Mouse (Mus musculus): ENCODE measurements at regions not wholly inside any gene's neighbourhood (a gene's known extent, or its start where the extent isn't known, plus 50 kb on each side); places are given as distances from the start of the nearest gene placed in this dataset.

- no peak for ATAC-seq
- Histone ChIP-seq H3K9ac (replicated peaks; ENCODE audit: low read depth, low read length) (no peak overlapping the region), H3K9me3 (ENCODE audit: control insufficient read depth, low read length) (no peaks in the 10 kb centered on the region), H3K4me1 (replicated peaks; ENCODE audit: control insufficient read depth, insufficient read depth, low read length) (no peaks in the 10 kb centered on the region), H3K4me2 (ENCODE audit: low read length) (no peak overlapping the region), H3K27me3 (replicated peaks; ENCODE audit: control insufficient read depth, insufficient read depth, low read length) (no peaks in the 10 kb centered on the region), H3K36me3 (ENCODE audit: control insufficient read depth, insufficient read depth) (no peaks in the 10 kb centered on the region), H3K4me3 (replicated peaks; ENCODE audit: low read length) (no peak overlapping the region), H3K27ac (ENCODE audit: low read length) (no peak overlapping the region)
- 24% methylated on average over 4 of the region's 4 CpGs for WGBS
Observed at GRCm38 (mm10) chr15:64578991-64579390, 238.5 kb upstream of the Gm21798 start.

DNA sequence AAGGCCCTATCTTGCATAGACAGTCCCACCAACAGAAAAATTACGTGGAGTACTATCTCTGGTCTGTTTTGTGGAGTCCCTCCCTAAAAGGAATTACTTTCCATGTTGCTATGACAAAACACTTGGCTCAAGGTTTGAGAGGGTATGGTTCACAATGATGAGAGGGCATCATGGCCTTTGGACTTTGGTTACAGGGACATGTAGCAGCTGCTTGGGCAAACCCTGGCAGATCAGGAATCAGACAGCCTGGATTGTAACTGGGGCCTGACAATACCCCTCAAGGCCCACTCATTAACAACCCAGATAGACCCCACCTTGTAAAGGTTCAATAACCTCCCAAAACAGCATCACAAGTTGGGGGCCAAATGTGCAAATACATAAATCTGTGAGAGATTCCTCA is 237.0 kb upstream of the Gm21798 start:
- H3K4me3 ChIP-seq (replicated peaks; ENCODE audit: low read length): no peak overlapping the region
- no peak overlapping the region for H3K9ac ChIP-seq (replicated peaks; ENCODE audit: low read depth, low read length)
- no peaks in the 10 kb centered on the region for H3K36me3 ChIP-seq (ENCODE audit: control insufficient read depth, insufficient read depth)
- no peaks in the 10 kb centered on the region for H3K4me1 ChIP-seq (replicated peaks; ENCODE audit: control insufficient read depth, insufficient read depth, low read length)
- H3K27ac ChIP-seq (ENCODE audit: low read length): no peak overlapping the region
- ATAC-seq: no peak
- H3K27me3 ChIP-seq (replicated peaks; ENCODE audit: control insufficient read depth, insufficient read depth, low read length): no peaks in the 10 kb centered on the region
- H3K4me2 ChIP-seq (ENCODE audit: low read length): no peak overlapping the region
- H3K9me3 ChIP-seq (ENCODE audit: control insufficient read depth, low read length): no peaks in the 10 kb centered on the region
- 66% methylated on average over 1 of the region's 1 CpGs for WGBS

GRCm38 (mm10) chr15:64581046-64581445 is 236.4 kb upstream of the Gm21798 start:
- no peak overlapping the region for H3K9ac ChIP-seq (replicated peaks; ENCODE audit: low read depth, low read length)
- H3K27ac ChIP-seq (ENCODE audit: low read length): no peak overlapping the region
- H3K27me3 ChIP-seq (replicated peaks; ENCODE audit: control insufficient read depth, insufficient read depth, low read length): no peaks in the 10 kb centered on the region
- WGBS: 94% methylated on average over 5 of the region's 5 CpGs
- no peak overlapping the region for H3K4me2 ChIP-seq (ENCODE audit: low read length)
- no peaks in the 10 kb centered on the region for H3K4me1 ChIP-seq (replicated peaks; ENCODE audit: control insufficient read depth, insufficient read depth, low read length)
- no peak overlapping the region for H3K4me3 ChIP-seq (replicated peaks; ENCODE audit: low read length)
- no peak for ATAC-seq
- H3K36me3 ChIP-seq (ENCODE audit: control insufficient read depth, insufficient read depth): no peaks in the 10 kb centered on the region
- no peaks in the 10 kb centered on the region for H3K9me3 ChIP-seq (ENCODE audit: control insufficient read depth, low read length)

DNA sequence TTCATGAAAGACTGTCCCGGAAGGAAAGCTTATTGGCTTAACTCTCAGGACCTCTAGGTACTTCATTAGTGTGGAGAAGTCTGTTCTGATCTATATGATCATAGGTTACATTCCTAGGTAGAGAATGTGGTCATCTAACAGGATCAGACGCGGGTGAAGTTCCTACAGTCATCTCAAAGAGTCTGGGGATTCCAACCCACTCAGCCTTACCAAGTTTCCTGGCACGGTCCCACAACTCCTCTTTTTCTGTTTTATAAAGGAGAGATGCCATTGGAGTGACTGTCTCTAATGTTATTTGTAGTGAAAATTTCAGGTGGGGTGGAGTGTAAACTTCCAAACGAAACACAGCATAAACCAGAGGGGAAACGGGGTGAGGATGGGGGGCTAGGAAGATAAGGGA is 233.4 kb upstream of the Gm21798 start:
- H3K4me2 ChIP-seq (ENCODE audit: low read length): no peak overlapping the region
- no peaks in the 10 kb centered on the region for H3K27me3 ChIP-seq (replicated peaks; ENCODE audit: control insufficient read depth, insufficient read depth, low read length)
- H3K4me3 ChIP-seq (replicated peaks; ENCODE audit: low read length): no peak overlapping the region
- H3K36me3 ChIP-seq (ENCODE audit: control insufficient read depth, insufficient read depth): no peaks in the 10 kb centered on the region
- no peaks in the 10 kb centered on the region for H3K9me3 ChIP-seq (ENCODE audit: control insufficient read depth, low read length)
- 92% methylated on average over 6 of the region's 6 CpGs for WGBS
- ATAC-seq: no peak
- no peaks in the 10 kb centered on the region for H3K4me1 ChIP-seq (replicated peaks; ENCODE audit: control insufficient read depth, insufficient read depth, low read length)
- no peak overlapping the region for H3K27ac ChIP-seq (ENCODE audit: low read length)
- H3K9ac ChIP-seq (replicated peaks; ENCODE audit: low read depth, low read length): no peak overlapping the region

DNA sequence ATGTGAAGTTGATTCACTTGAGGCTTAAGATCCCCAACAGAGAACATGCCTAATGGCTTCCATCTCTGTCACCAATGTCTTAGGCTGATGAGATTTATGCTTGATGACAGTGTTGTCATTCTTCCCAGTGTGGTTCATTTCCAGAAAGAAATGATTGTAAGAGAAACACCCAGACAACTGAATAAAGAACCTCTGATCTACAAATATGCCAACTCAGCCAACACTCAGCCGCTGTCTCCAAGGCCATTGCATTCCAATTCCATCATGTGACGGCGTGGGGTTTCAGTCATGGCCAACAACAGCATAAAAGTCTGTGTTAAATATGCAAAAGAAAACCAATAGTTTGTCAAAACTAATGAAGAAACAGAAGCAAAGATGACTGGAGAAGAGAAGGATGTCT is 230.7 kb upstream of the Gm21798 start:
- H3K27me3 ChIP-seq (replicated peaks; ENCODE audit: control insufficient read depth, insufficient read depth, low read length): no peaks in the 10 kb centered on the region
- WGBS: 95% methylated on average over 3 of the region's 3 CpGs
- no peak overlapping the region for H3K4me3 ChIP-seq (replicated peaks; ENCODE audit: low read length)
- no peaks in the 10 kb centered on the region for H3K36me3 ChIP-seq (ENCODE audit: control insufficient read depth, insufficient read depth)
- ATAC-seq: no peak
- H3K9ac ChIP-seq (replicated peaks; ENCODE audit: low read depth, low read length): no peak overlapping the region
- H3K9me3 ChIP-seq (ENCODE audit: control insufficient read depth, low read length): no peaks in the 10 kb centered on the region
- H3K27ac ChIP-seq (ENCODE audit: low read length): no peak overlapping the region
- H3K4me1 ChIP-seq (replicated peaks; ENCODE audit: control insufficient read depth, insufficient read depth, low read length): 0 out of 2 replicates have a peak, but pooled peaks cover 5% of the 10 kb centered on the region
- H3K4me2 ChIP-seq (ENCODE audit: low read length): no peak overlapping the region

GRCm38 (mm10) chr15:64590092-64590881 is 227.2 kb upstream of the Gm21798 start:
- peak; percentile 71 for ATAC-seq
- WGBS: 59% methylated on average over 1 of the region's 1 CpGs

GRCm38 (mm10) chr15:64613503-64613902 is 204.0 kb upstream of the Gm21798 start:
- no peaks in the 10 kb centered on the region for H3K9me3 ChIP-seq (ENCODE audit: control insufficient read depth, low read length)
- no peak overlapping the region for H3K4me3 ChIP-seq (replicated peaks; ENCODE audit: low read length)
- H3K36me3 ChIP-seq (ENCODE audit: control insufficient read depth, insufficient read depth): no peaks in the 10 kb centered on the region
- 64% methylated on average over 4 of the region's 4 CpGs for WGBS
- H3K4me1 ChIP-seq (replicated peaks; ENCODE audit: control insufficient read depth, insufficient read depth, low read length): no peaks in the 10 kb centered on the region
- no peaks in the 10 kb centered on the region for H3K27me3 ChIP-seq (replicated peaks; ENCODE audit: control insufficient read depth, insufficient read depth, low read length)
- no peak overlapping the region for H3K9ac ChIP-seq (replicated peaks; ENCODE audit: low read depth, low read length)
- no peak for ATAC-seq
- no peak overlapping the region for H3K4me2 ChIP-seq (ENCODE audit: low read length)
- no peak overlapping the region for H3K27ac ChIP-seq (ENCODE audit: low read length)

More at GRCm38 (mm10) chr15:64590092-64590881, 227.2 kb upstream of the Gm21798 start:
- Histone ChIP-seq H3K27ac (ENCODE audit: low read length) (no peak overlapping the region), H3K9me3 (ENCODE audit: control insufficient read depth, low read length) (no peaks in the 10 kb centered on the region), H3K4me3 (replicated peaks; ENCODE audit: low read length) (no peak overlapping the region), H3K4me2 (ENCODE audit: low read length) (no peak overlapping the region), H3K9ac (replicated peaks; ENCODE audit: low read depth, low read length) (no peak overlapping the region), H3K4me1 (replicated peaks; ENCODE audit: control insufficient read depth, insufficient read depth, low read length) (0 out of 2 replicates have a peak, but pooled peaks cover 5% of the 10 kb centered on the region), H3K36me3 (ENCODE audit: control insufficient read depth, insufficient read depth) (no peaks in the 10 kb centered on the region), H3K27me3 (replicated peaks; ENCODE audit: control insufficient read depth, insufficient read depth, low read length) (no peaks in the 10 kb centered on the region)

DNA sequence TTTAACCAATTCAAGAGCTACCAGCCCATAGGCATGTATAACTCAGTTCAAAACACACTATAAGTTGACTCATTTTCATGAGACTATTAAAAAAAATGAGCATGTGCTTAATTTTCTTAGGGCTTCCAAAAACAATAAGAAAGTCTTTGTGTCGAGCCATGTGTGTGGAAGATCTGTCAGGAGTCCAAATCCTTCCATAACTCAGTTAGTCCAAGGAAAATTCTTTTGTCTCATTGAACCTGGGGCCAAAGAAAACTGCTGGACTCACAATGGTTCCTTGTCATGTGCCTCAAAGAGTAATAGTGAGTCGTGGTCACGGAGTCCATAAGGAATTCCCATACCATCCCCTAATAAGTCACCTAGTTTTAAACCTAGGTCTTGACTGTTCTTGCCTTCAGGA is 199.0 kb upstream of the Gm21798 start:
- WGBS: 66% methylated on average over 3 of the region's 3 CpGs

DNA sequence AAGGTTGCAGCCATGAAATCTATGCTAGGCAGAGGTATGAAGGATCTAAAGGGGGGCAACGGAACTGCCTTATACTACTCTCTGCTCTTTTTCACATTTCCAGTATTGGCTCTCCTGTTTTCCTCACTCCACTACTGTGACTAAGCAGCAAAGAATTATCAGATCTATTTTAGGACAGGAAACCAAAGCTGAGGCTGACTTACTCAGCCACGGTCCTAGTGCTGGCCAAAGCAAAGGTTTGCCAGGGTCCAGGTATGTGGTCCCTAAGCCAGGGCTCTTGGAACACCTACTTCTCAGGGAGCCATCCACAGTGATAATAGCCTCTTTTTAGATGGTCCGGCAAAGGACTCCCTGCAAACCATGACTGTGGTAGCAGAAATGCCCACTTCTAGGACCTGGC is 195.6 kb upstream of the Gm21798 start:
- Histone ChIP-seq H3K4me2 (ENCODE audit: low read length) (no peak overlapping the region), H3K9me3 (ENCODE audit: control insufficient read depth, low read length) (no peaks in the 10 kb centered on the region), H3K27ac (ENCODE audit: low read length) (no peak overlapping the region)

More for the DNA sequence above, 199.0 kb upstream of the Gm21798 start:
- no peak overlapping the region for H3K27ac ChIP-seq (ENCODE audit: low read length)
- no peaks in the 10 kb centered on the region for H3K9me3 ChIP-seq (ENCODE audit: control insufficient read depth, low read length)
- H3K4me2 ChIP-seq (ENCODE audit: low read length): no peak overlapping the region
- H3K4me1 ChIP-seq (replicated peaks; ENCODE audit: control insufficient read depth, insufficient read depth, low read length): no peaks in the 10 kb centered on the region
- H3K27me3 ChIP-seq (replicated peaks; ENCODE audit: control insufficient read depth, insufficient read depth, low read length): no peaks in the 10 kb centered on the region
- no peak overlapping the region for H3K9ac ChIP-seq (replicated peaks; ENCODE audit: low read depth, low read length)
- no peaks in the 10 kb centered on the region for H3K36me3 ChIP-seq (ENCODE audit: control insufficient read depth, insufficient read depth)
- no peak for ATAC-seq
- no peak overlapping the region for H3K4me3 ChIP-seq (replicated peaks; ENCODE audit: low read length)

More for the DNA sequence above, 195.6 kb upstream of the Gm21798 start:
- H3K9ac ChIP-seq (replicated peaks; ENCODE audit: low read depth, low read length): no peak overlapping the region
- H3K4me3 ChIP-seq (replicated peaks; ENCODE audit: low read length): no peak overlapping the region
- no peaks in the 10 kb centered on the region for H3K27me3 ChIP-seq (replicated peaks; ENCODE audit: control insufficient read depth, insufficient read depth, low read length)
- no peaks in the 10 kb centered on the region for H3K4me1 ChIP-seq (replicated peaks; ENCODE audit: control insufficient read depth, insufficient read depth, low read length)
- 84% methylated on average over 3 of the region's 3 CpGs for WGBS
- no peaks in the 10 kb centered on the region for H3K36me3 ChIP-seq (ENCODE audit: control insufficient read depth, insufficient read depth)
- ATAC-seq: no peak

All from forebrain, embryonic 16.5 days (tissue).